ENCODE assay signal across 12 mouse cellular contexts in genomic region chr12:87418921-87419320, GRCm38 (mm10). TPM values are rescaled to one million over a fixed set of nuclear protein-coding genes. Genes with fewer than 3 reads are reported as not detected.
DNase-seq lines count a peak whose midpoint lies in the region; ATAC-seq lines count a peak whose summit lies in the region.
"Had no signal": no experiment of that assay in that cellular context is flagged by ENCODE, and none has a peak within 500 bp of the region (broad histone marks: within the 10 kb centered on the region; RNA-seq: fewer than 3 reads in every experiment).

No protein-coding gene starts in this region.

- no peak overlapping the region for H3K9ac ChIP-seq in kidney, embryonic 14.5 days (ENCODE audit: low read depth, low read length)
- no peak overlapping the region for H3K9ac ChIP-seq in hindbrain, embryonic 13.5 days
- no peak overlapping the region for H3K9ac ChIP-seq in neural tube, embryonic 12.5 days
- H3K9ac ChIP-seq: limb, embryonic 15.5 days had no signal

- H3K27ac ChIP-seq in kidney, embryonic 14.5 days (ENCODE audit: low read depth, low read length), result no peak overlapping the region
- peak overlapping the region; percentile 91 for H3K27ac ChIP-seq in hindbrain, embryonic 13.5 days
- peak overlapping the region; percentile 34; the same call in 1 of the 2 replicates for H3K27ac ChIP-seq in neural tube, embryonic 12.5 days
- H3K27ac ChIP-seq: limb, embryonic 15.5 days; macrophage had no signal

- no peak for DNase-seq in kidney, adult 8-10 months
- peak; percentile 58 for DNase-seq in embryo, embryonic 10.5 days (ENCODE audit: low spot score)
- DNase-seq in thymus, adult 18-20 months, result no peak
- DNase-seq in kidney, postnatal 25 days, result no peak
- no peak for DNase-seq in adrenal gland, postnatal 36 days
- DNase-seq: heart, adult 11 months had no signal

- WGBS in kidney, embryonic 14.5 days, result 65% methylated on average over 5 of the region's 5 CpGs
- WGBS in hindbrain, embryonic 13.5 days, result 21% methylated on average over 5 of the region's 5 CpGs
- WGBS in neural tube, embryonic 12.5 days, result 42% methylated on average over 5 of the region's 5 CpGs

- H3K9me3 ChIP-seq in kidney, embryonic 14.5 days (ENCODE audit: control insufficient read depth, low read length), result no peaks in the 10 kb centered on the region
- no peaks in the 10 kb centered on the region for H3K9me3 ChIP-seq in hindbrain, embryonic 13.5 days
- H3K9me3 ChIP-seq in neural tube, embryonic 12.5 days, result no peaks in the 10 kb centered on the region
- H3K9me3 ChIP-seq: limb, embryonic 15.5 days had no signal

- peaks cover 9% of the 10 kb centered on the region; the same call in 1 of the 2 replicates for H3K36me3 ChIP-seq in kidney, embryonic 14.5 days (ENCODE audit: control insufficient read depth, insufficient read depth, low read length)
- H3K36me3 ChIP-seq in hindbrain, embryonic 13.5 days, result peaks cover 3% of the 10 kb centered on the region; the same call in 1 of the 2 replicates
- H3K36me3 ChIP-seq in neural tube, embryonic 12.5 days, result no peaks in the 10 kb centered on the region; the same call in none of the 2 replicates

- no peak overlapping the region for H3K4me3 ChIP-seq in kidney, embryonic 14.5 days (ENCODE audit: low read length)
- no peak overlapping the region for H3K4me3 ChIP-seq in hindbrain, embryonic 13.5 days
- H3K4me3 ChIP-seq in neural tube, embryonic 12.5 days, result no peak overlapping the region
- H3K4me3 ChIP-seq: erythroblast, embryonic 14.5 days; limb, embryonic 15.5 days had no signal

- H3K4me1 ChIP-seq in kidney, embryonic 14.5 days (ENCODE audit: control insufficient read depth, insufficient read depth, low read length), result no peaks in the 10 kb centered on the region
- H3K4me1 ChIP-seq in hindbrain, embryonic 13.5 days (replicated peaks), result peaks cover 18% of the 10 kb centered on the region
- peaks cover 13% of the 10 kb centered on the region for H3K4me1 ChIP-seq in neural tube, embryonic 12.5 days
- H3K4me1 ChIP-seq: limb, embryonic 15.5 days had no signal

- H3K4me2 ChIP-seq in kidney, embryonic 14.5 days (replicated peaks; ENCODE audit: low read depth, low read length), result no peak overlapping the region
- no peak overlapping the region; the same call in 1 of the 2 replicates for H3K4me2 ChIP-seq in hindbrain, embryonic 13.5 days
- H3K4me2 ChIP-seq in neural tube, embryonic 12.5 days (replicated peaks), result peak overlapping the region; percentile 16; the same call in 1 of the 2 replicates
- H3K4me2 ChIP-seq: limb, embryonic 15.5 days had no signal

- ATAC-seq in kidney, embryonic 14.5 days (ENCODE audit: low FRiP score, low TSS enrichment), result peak; percentile 70
- ATAC-seq in hindbrain, embryonic 13.5 days (ENCODE audit: low FRiP score), result peak; percentile 91
- ATAC-seq in neural tube, embryonic 12.5 days (ENCODE audit: low FRiP score, low read depth), result peak; percentile 88

- H3K27me3 ChIP-seq in kidney, embryonic 14.5 days (ENCODE audit: control insufficient read depth, insufficient read depth, low read length), result no peaks in the 10 kb centered on the region
- H3K27me3 ChIP-seq in hindbrain, embryonic 13.5 days, result no peaks in the 10 kb centered on the region
- H3K27me3 ChIP-seq in neural tube, embryonic 12.5 days (replicated peaks), result no peaks in the 10 kb centered on the region
- H3K27me3 ChIP-seq: limb, embryonic 15.5 days had no signal

RNA-seq across cellular contexts. Expression of gene Slirp, which starts 24.8 kb away (rescaled TPM):
- polyA plus RNA-seq in kidney, embryonic 14.5 days (2014; fragmentation: Nextera tagmentation; extraction: Ambion mirVana), result 269 and 468 TPM in 2 replicates
- polyA plus RNA-seq in hindbrain, embryonic 13.5 days (2015; fragmentation: Nextera tagmentation; extraction: Ambion mirVana), result 283 and 290 TPM in 2 replicates
- 243 and 264 TPM in 2 replicates for polyA plus RNA-seq in neural tube, embryonic 12.5 days (2016; fragmentation: Nextera tagmentation; extraction: Ambion mirVana)
- total RNA-seq in adrenal gland, postnatal 36 days (2021), result 100 to 1,000 TPM; 155 to 160 TPM
- polyA plus RNA-seq: erythroblast, embryonic 14.5 days had no signal

RNA-seq across cellular contexts. Expression of gene Alkbh1, which starts 24.9 kb away (rescaled TPM):
- polyA plus RNA-seq in kidney, embryonic 14.5 days (2014; fragmentation: Nextera tagmentation; extraction: Ambion mirVana), result 63.7 and 75.6 TPM in 2 replicates
- 45.5 and 48.2 TPM in 2 replicates for polyA plus RNA-seq in hindbrain, embryonic 13.5 days (2015; fragmentation: Nextera tagmentation; extraction: Ambion mirVana)
- polyA plus RNA-seq in neural tube, embryonic 12.5 days (2016; fragmentation: Nextera tagmentation; extraction: Ambion mirVana), result 53.2 and 60.3 TPM in 2 replicates
- 10 to 100 TPM; 21.5 to 24.2 TPM for total RNA-seq in adrenal gland, postnatal 36 days (2021)

RNA-seq across cellular contexts. Expression of gene Sptlc2, which starts 30.8 kb away (rescaled TPM):
- 65.1 and 85.3 TPM in 2 replicates for polyA plus RNA-seq in kidney, embryonic 14.5 days (2014; fragmentation: Nextera tagmentation; extraction: Ambion mirVana)
- 64.8 and 70.5 TPM in 2 replicates for polyA plus RNA-seq in hindbrain, embryonic 13.5 days (2015; fragmentation: Nextera tagmentation; extraction: Ambion mirVana)
- 65.0 and 66.3 TPM in 2 replicates for polyA plus RNA-seq in neural tube, embryonic 12.5 days (2016; fragmentation: Nextera tagmentation; extraction: Ambion mirVana)
- total RNA-seq in adrenal gland, postnatal 36 days (2021), result 100 to 1,000 TPM; 190 to 286 TPM

RNA-seq across cellular contexts. Expression of gene Snw1, which starts 53.2 kb away (rescaled TPM):
- polyA plus RNA-seq in kidney, embryonic 14.5 days (2014; fragmentation: Nextera tagmentation; extraction: Ambion mirVana), result 142 and 161 TPM in 2 replicates
- polyA plus RNA-seq in hindbrain, embryonic 13.5 days (2015; fragmentation: Nextera tagmentation; extraction: Ambion mirVana), result 124 and 129 TPM in 2 replicates
- polyA plus RNA-seq in neural tube, embryonic 12.5 days (2016; fragmentation: Nextera tagmentation; extraction: Ambion mirVana), result 133 and 137 TPM in 2 replicates
- 10 to 100 TPM; 70.1 to 77.9 TPM for total RNA-seq in adrenal gland, postnatal 36 days (2021)
